Mouse (Mus musculus) liver, embryonic 14.5 days (tissue): ENCODE measurements around the gene Lrig1. TPM values are rescaled to one million over a fixed set of nuclear protein-coding genes. Genes with fewer than 3 reads are reported as not detected.

Experiments used
- ATAC-seq: fragments of 200-750 bp; cut with Nextera tagmentation; 2 replicates; pipeline ENCODE4 v1.8.0; 2017; ENCODE audit warnings: moderate number of reproducible peaks, mild to moderate bottlenecking, moderate library complexity; ENCODE audit not compliant: insufficient read depth
- DNase-seq, 3 experiments: peaks; one replicate each; pipeline ENCODE4 v3.0.0-alpha.2; 2012 to 2013; ENCODE audit warnings: low read depth in 3 of 3, low spot score in 3 of 3
- H3K27ac ChIP-seq: fragments of 300-500 bp; sonication (generic); 2 replicates; pipeline ENCODE4 v1.5.1; 2014; ENCODE audit warnings: moderate library complexity, mild to moderate bottlenecking, control low read depth, inconsistent platforms
- H3K27me3 ChIP-seq: fragments of 300-500 bp; sonication (generic); 2 replicates; pipeline ENCODE4 v1.6.1; 2014; ENCODE audit warnings: mild to moderate bottlenecking, low read length, moderate library complexity; ENCODE audit not compliant: control insufficient read depth, insufficient read depth
- H3K36me3 ChIP-seq: fragments of 300-500 bp; sonication (generic); replicated peaks from 2 replicates; pipeline ENCODE4 v1.6.1; 2014; ENCODE audit warnings: low read depth; ENCODE audit not compliant: control insufficient read depth, insufficient read depth
- H3K4me1 ChIP-seq, 2 experiments: fragments of 200-500 bp in 1 of 2; fragments of 300-500 bp in 1 of 2; sonication (generic) in 1 of 2; replicated peaks; 2 replicates each; pipeline ENCODE4 v1.6.1; 2012 to 2014; ENCODE audit warnings: antibody characterized with exemption in 1 of 2, inconsistent platforms in 1 of 2, low read length in 1 of 2; ENCODE audit not compliant: control insufficient read depth in 2 of 2, insufficient read depth in 2 of 2
- H3K4me2 ChIP-seq: fragments of 300-500 bp; sonication (generic); 2 replicates; pipeline ENCODE4 v1.6.1; 2014; ENCODE audit warnings: low read depth, mild to moderate bottlenecking, control low read depth, moderate library complexity
- H3K4me3 ChIP-seq, 2 experiments: fragments of 200-500 bp in 1 of 2; fragments of 300-500 bp in 1 of 2; sonication (generic) in 1 of 2; 2 replicates each; pipeline ENCODE4 v1.5.1; 2012 to 2014; ENCODE audit warnings: low read depth in 2 of 2, low read length in 2 of 2, mild to moderate bottlenecking in 2 of 2, control low read depth in 1 of 2, inconsistent platforms in 1 of 2, moderate library complexity in 1 of 2; ENCODE audit not compliant: insufficient read depth in 1 of 2
- H3K9ac ChIP-seq: fragments of 300-500 bp; sonication (generic); replicated peaks from 2 replicates; pipeline ENCODE4 v1.6.1; 2014; ENCODE audit warnings: mild to moderate bottlenecking, control low read depth, moderate library complexity
- H3K9me3 ChIP-seq: fragments of 300-500 bp; sonication (generic); 2 replicates; pipeline ENCODE4 v1.6.1; 2016; ENCODE audit warnings: low read length, mixed read lengths; ENCODE audit not compliant: control insufficient read depth
- CTCF ChIP-seq: IDR thresholded peaks from 2 replicates; pipeline ENCODE4 v1.5.1; 2016; ENCODE audit warnings: antibody characterized with exemption, low read depth, control low read depth
- EP300 ChIP-seq: IDR thresholded peaks from 2 replicates; pipeline ENCODE4 v1.6.1; 2016; ENCODE audit warnings: antibody characterized with exemption, low read depth
- WGBS: fragments of 180-500 bp; shearing (Covaris S2); extraction: QIAGEN DNeasy Blood & Tissue Kit; methylation state at CpG from one replicate; pipeline ENCODE4 v1.1.7; 2014; ENCODE audit not compliant: insufficient replicate concordance; 5-methylcytosine and 5-hydroxymethylcytosine counted together
- polyA plus RNA-seq, 2 experiments: library from polyadenylated mRNA; depleted of rRNA in 1 of 2; stranded (reverse) in 1 of 2; unstranded in 1 of 2; fragments of >200 nt; fragmentation: Nextera tagmentation in 1 of 2; extraction: Ambion mirVana in 1 of 2; gene quantifications; 2 replicates each; pipeline versions ENCODE4 v1.2.1 to v1.2.3; 2012 to 2014

Lrig1 gene
- polyA plus RNA-seq, 2 experiments: 2.7 to 2.8 TPM

DNA sequence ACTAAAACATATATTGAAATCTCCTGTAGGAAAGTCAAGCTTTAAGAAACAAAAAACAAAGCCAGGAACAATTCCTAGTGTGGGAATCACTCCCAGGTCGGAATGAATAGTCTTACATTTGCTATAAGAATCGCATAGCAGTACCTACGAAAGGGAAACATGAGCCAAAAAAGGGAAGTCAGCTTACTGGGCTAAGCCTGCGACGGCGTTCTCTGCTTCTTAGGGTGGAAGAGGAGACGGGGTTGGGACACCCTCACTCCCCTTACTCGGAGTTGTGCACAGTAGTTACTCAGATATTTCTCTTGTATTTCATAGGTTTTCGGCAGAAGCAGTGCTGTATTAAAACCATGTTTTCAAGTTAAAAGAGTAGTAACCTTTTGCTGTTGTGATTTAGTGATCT lies 117.9 kb downstream of the Lrig1 start:
- ATAC-seq (no peak), DNase-seq (no peak)
- H3K4me2 ChIP-seq: no peak overlapping the region
- no peaks in the 10 kb centered on the region for H3K27me3 ChIP-seq
- no peaks in the 10 kb centered on the region for H3K9me3 ChIP-seq
- TF ChIP-seq EP300: no peak
- TF ChIP-seq CTCF: no peak
- 54% methylated on average over 9 of the region's 9 CpGs for WGBS
- H3K36me3 ChIP-seq: no peaks in the 10 kb centered on the region
- no peak overlapping the region for H3K4me3 ChIP-seq
- no peak overlapping the region for H3K27ac ChIP-seq
- H3K4me1 ChIP-seq: no peaks in the 10 kb centered on the region
- H3K9ac ChIP-seq: no peak overlapping the region

DNA sequence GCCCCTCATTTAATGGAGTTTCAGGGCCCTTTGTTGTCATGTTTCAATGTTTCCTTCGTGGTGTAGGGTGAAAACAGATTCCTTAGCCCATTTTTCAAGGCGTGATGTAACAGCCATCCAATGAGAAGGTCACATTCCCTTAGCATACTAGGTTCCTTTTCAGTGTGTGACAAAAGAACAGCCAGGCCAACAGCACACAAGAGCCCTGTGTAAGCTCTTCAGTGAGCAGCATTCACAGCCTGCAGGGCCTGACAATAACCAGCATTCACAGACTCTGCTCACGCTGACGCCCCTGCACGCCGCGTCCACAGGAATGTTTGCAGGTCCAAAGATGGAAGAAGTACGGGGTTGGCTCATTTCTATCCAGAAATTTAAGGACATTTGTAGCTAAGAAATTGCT lies 122.0 kb downstream of the Lrig1 start:
- Histone ChIP-seq H3K27me3 (no peaks in the 10 kb centered on the region), H3K27ac (no peak overlapping the region), H3K4me3 (no peak overlapping the region), H3K4me1 (no peaks in the 10 kb centered on the region), H3K4me2 (no peak overlapping the region), H3K9me3 (no peaks in the 10 kb centered on the region), H3K36me3 (no peaks in the 10 kb centered on the region), H3K9ac (no peak overlapping the region)
- TF ChIP-seq EP300 (no peak), CTCF (no peak)
- ATAC-seq (no peak), DNase-seq (no peak)
- WGBS: 89% methylated on average over 8 of the region's 8 CpGs

DNA sequence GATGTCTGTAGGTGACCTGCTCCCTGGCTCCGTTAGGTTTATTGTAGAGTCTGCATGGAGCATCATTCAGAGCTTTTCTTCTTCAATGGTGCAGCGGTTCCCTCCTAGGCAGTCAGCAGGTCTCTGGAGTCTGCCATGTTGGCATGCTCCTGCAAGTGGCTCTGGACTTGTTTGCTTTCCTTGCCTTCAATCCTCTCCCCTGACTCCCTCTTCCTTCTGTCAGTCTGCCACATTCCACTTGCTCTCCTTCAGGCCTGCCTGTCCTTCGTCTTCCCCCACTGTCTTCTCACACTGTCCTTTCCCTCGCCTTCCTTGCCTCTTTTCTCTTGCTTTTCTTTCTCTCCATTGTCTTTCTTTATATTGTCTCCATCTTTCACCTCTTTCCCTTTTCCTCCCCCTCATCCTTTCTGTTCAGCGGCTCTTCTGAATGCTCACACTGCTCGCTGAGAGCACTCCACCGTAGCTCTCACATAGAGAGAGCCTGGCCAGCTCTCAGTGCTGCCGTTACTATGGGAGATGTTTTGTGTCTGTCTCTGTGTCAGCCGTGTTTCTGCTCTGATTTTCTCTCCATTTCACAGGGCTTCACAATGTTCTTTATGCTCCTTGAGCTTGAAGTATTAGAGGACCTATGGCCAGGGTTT lies 124.3 kb downstream of the Lrig1 start:
- Histone ChIP-seq H3K27me3 (no peaks in the 10 kb centered on the region), H3K4me1 (no peaks in the 10 kb centered on the region), H3K9ac (no peak overlapping the region), H3K36me3 (no peaks in the 10 kb centered on the region), H3K4me3 (no peak overlapping the region), H3K4me2 (no peak overlapping the region), H3K9me3 (no peaks in the 10 kb centered on the region), H3K27ac (no peak overlapping the region)
- DNase-seq (no peak), ATAC-seq (no peak)
- no peak for TF ChIP-seq CTCF
- TF ChIP-seq EP300: no peak
- WGBS: 72% methylated on average over 9 of the region's 9 CpGs

DNA sequence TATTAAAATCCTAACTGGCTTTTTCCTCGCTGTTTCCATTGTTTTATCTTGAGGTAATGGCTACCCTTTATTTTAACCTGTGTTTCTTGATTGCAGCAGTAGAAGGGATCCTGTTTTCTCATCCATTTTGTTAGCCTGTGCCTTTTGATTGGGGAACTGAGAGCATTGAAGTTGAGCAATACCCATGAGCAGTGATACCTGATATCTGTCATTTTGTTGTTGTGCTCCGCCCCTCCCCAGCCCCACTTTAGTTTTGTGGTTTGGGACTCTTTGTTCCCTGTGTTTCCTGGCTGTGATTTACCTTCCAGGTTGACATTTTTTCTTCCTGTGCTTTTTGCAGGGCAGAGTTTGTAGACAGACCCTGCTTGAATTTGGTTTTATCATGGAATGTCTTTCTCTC lies 131.9 kb downstream of the Lrig1 start:
- no peaks in the 10 kb centered on the region for H3K36me3 ChIP-seq
- H3K4me1 ChIP-seq: no peaks in the 10 kb centered on the region
- H3K27me3 ChIP-seq: no peaks in the 10 kb centered on the region
- H3K9me3 ChIP-seq: no peaks in the 10 kb centered on the region
- no peak overlapping the region for H3K27ac ChIP-seq
- no peak overlapping the region for H3K4me3 ChIP-seq
- no peak overlapping the region for H3K9ac ChIP-seq
- WGBS: 60% methylated on average over 2 of the region's 2 CpGs
- no peak for DNase-seq
- no peak for ATAC-seq
- no peak for TF ChIP-seq CTCF
- no peak for TF ChIP-seq EP300
- no peak overlapping the region for H3K4me2 ChIP-seq

DNA sequence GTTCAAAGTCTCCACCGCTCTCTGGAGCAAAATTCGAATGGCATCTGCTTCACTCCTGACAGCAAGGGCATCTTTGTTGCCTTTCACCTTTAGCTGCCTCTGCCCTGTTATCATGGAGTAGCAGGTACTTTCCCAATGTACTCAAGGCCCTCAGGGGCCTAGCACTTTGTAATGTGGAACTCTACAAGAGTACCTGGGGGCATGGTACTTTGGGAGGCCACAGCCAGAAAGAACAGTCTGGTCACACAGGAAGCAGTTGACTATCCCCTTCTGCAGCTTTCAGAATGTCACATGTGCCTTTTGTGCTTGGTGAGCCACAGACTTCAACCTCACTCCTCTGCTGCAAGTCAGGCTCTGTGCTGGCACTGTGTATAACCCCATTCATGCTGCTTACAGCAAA lies 134.2 kb downstream of the Lrig1 start:
- TF ChIP-seq CTCF: no peak
- TF ChIP-seq EP300: no peak
- H3K4me2 ChIP-seq: no peak overlapping the region
- no peak overlapping the region for H3K4me3 ChIP-seq
- H3K9ac ChIP-seq: no peak overlapping the region
- DNase-seq: no peak
- no peaks in the 10 kb centered on the region for H3K36me3 ChIP-seq
- H3K27ac ChIP-seq: no peak overlapping the region
- no peaks in the 10 kb centered on the region for H3K4me1 ChIP-seq
- H3K9me3 ChIP-seq: no peaks in the 10 kb centered on the region
- H3K27me3 ChIP-seq: no peaks in the 10 kb centered on the region
- 76% methylated on average over 2 of the region's 2 CpGs for WGBS
- no peak for ATAC-seq
